Mouse (Mus musculus) embryonic fibroblast, embryonic 13.5 days (primary cell): ENCODE measurements around the gene Ccdc153. TPM values are rescaled to one million over a fixed set of nuclear protein-coding genes. Genes with fewer than 3 reads are reported as not detected.

Source experiments
- H3K27ac ChIP-seq: 2 replicates; pipeline ENCODE4 v1.5.1; 2012; ENCODE audit warnings: low read length, control low read depth, inconsistent platforms; ENCODE audit not compliant: insufficient read depth
- H3K4me1 ChIP-seq: 2 replicates; pipeline ENCODE4 v1.6.1; 2011; ENCODE audit warnings: low read length; ENCODE audit not compliant: control insufficient read depth, insufficient read depth
- H3K4me3 ChIP-seq: 2 replicates; pipeline ENCODE4 v1.5.1; 2011; ENCODE audit warnings: mild to moderate bottlenecking, control low read depth, low read length; ENCODE audit not compliant: insufficient read depth
- CTCF ChIP-seq: IDR thresholded peaks from 2 replicates; pipeline ENCODE4 v1.5.1; 2011; ENCODE audit warnings: mild to moderate bottlenecking, control low read depth, low read length, moderate library complexity, borderline replicate concordance; ENCODE audit not compliant: insufficient read depth
- POLR2A ChIP-seq: IDR thresholded peaks from 2 replicates; pipeline ENCODE4 v1.6.1; 2011; ENCODE audit warnings: low read depth, mild to moderate bottlenecking, control low read depth, low read length, moderate library complexity
- polyA plus RNA-seq: library from polyadenylated mRNA; stranded (reverse); fragments of >200 nt; gene quantifications from 2 replicates; pipeline ENCODE4 v1.2.4, GENCODE M21; 2011; ENCODE audit warnings: low read depth; ENCODE audit not compliant: missing spikeins, insufficient read length

Gene Ccdc153
- polyA plus RNA-seq, 1 experiment: not detected

GRCm38 (mm10) chr9:44251314-44251713, 10.8 kb downstream of the Ccdc153 start, which contains the start of gene Pdzd3:
Pdzd3 (minus strand) TSS chr9:44251471.
- H3K4me1 ChIP-seq: no peaks in the 10 kb centered on the region
- no peak within 1 kb of the TSS for H3K4me3 ChIP-seq
- H3K27ac ChIP-seq: no peak within 1 kb of the TSS
- TF ChIP-seq POLR2A (no peak), CTCF (no peak)

GRCm38 (mm10) chr9:44253441-44253840, 13.0 kb downstream of the Ccdc153 start:
- TF ChIP-seq CTCF (no peak), POLR2A (no peak)
- H3K27ac ChIP-seq: no peak overlapping the region
- no peak overlapping the region for H3K4me3 ChIP-seq
- no peaks in the 10 kb centered on the region for H3K4me1 ChIP-seq

GRCm38 (mm10) chr9:44254508-44255135, 14.1 kb downstream of the Ccdc153 start:
- Histone ChIP-seq H3K27ac (no peak overlapping the region), H3K4me3 (no peak overlapping the region), H3K4me1 (no peaks in the 10 kb centered on the region)
- TF ChIP-seq POLR2A (no peak), CTCF (no peak)

GRCm38 (mm10) chr9:44255136-44255521, 14.7 kb downstream of the Ccdc153 start:
- H3K4me3 ChIP-seq: no peak overlapping the region
- TF ChIP-seq POLR2A (no peak), CTCF (no peak)
- H3K27ac ChIP-seq: no peak overlapping the region
- H3K4me1 ChIP-seq: no peaks in the 10 kb centered on the region

GRCm38 (mm10) chr9:44256213-44256612, 15.7 kb downstream of the Ccdc153 start:
- H3K4me1 ChIP-seq: no peaks in the 10 kb centered on the region
- no peak for TF ChIP-seq CTCF
- no peak for TF ChIP-seq POLR2A
- no peak overlapping the region for H3K27ac ChIP-seq
- H3K4me3 ChIP-seq: no peak overlapping the region

GRCm38 (mm10) chr9:44259014-44259413, 18.5 kb downstream of the Ccdc153 start:
- no peak for TF ChIP-seq CTCF
- no peak for TF ChIP-seq POLR2A
- H3K4me1 ChIP-seq: no peaks in the 10 kb centered on the region

GRCm38 (mm10) chr9:44261388-44261787, 20.9 kb downstream of the Ccdc153 start:
- no peaks in the 10 kb centered on the region for H3K4me1 ChIP-seq
- TF ChIP-seq CTCF (no peak), POLR2A (no peak)
- H3K4me3 ChIP-seq: no peak overlapping the region
- H3K27ac ChIP-seq: no peak overlapping the region

More at GRCm38 (mm10) chr9:44259014-44259413, 18.5 kb downstream of the Ccdc153 start:
- Histone ChIP-seq H3K4me3 (no peak overlapping the region), H3K27ac (no peak overlapping the region)

GRCm38 (mm10) chr9:44266478-44267226, 26.2 kb downstream of the Ccdc153 start:
- TF ChIP-seq POLR2A (no peak), CTCF (no peak)
- no peak overlapping the region for H3K27ac ChIP-seq
- peaks cover 5% of the 10 kb centered on the region; the same call in 1 of the 2 replicates for H3K4me1 ChIP-seq
- no peak overlapping the region for H3K4me3 ChIP-seq

GRCm38 (mm10) chr9:44267319-44268026, 27.0 kb downstream of the Ccdc153 start:
- H3K27ac ChIP-seq: peak overlapping the region; percentile 36; the same call in 1 of the 2 replicates
- peak overlapping the region; percentile 31 for H3K4me3 ChIP-seq
- TF ChIP-seq CTCF: no peak
- peak; percentile 45 for TF ChIP-seq POLR2A
- H3K4me1 ChIP-seq: peaks cover 5% of the 10 kb centered on the region; the same call in 1 of the 2 replicates
